Mouse (Mus musculus) adrenal gland, postnatal 4 days (tissue): ENCODE data around the gene Camk1d. TPM values are rescaled to one million over a fixed set of nuclear protein-coding genes. Genes with fewer than 3 reads are reported as not detected.
"Not testable (repeated sequence)": the region's sequence is repeated elsewhere in the genome, so short reads cannot be mapped to it uniquely, and the experiment has no call there.

Experiments
- DNase-seq, 2 experiments: peaks; one replicate each; pipeline ENCODE4 v3.0.0; 2021 to 2022; ENCODE audit warnings: low spot score in 2 of 2, mixed read lengths in 2 of 2
- total RNA-seq, 2 experiments: library from RNA; stranded (reverse); gene quantifications; 2 replicates each; pipeline ENCODE4 v1.2.3; 2021

The Camk1d gene
- total RNA-seq, 2 experiments from 2014 or later = 10.7 to 11.3 TPM

DNA sequence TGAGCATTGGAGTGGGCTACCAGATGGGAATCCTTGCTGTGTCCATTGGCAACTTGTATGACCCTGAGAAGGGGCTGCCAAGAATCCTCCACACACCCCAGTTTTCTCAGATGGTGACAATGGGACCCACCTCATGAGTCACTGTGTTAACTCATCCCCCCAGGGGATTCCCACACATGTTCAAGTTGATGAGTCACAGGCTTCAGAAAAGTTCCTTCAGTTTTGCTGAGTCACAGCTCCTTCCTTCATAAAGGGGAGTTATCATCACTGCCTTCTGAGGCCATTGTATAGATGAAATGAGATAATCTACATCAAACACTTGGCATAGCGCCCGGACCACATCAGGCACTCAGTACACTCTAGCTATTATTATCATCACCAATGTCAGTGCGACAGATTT, 99.4 kb downstream of the Camk1d start:
- DNase-seq = no peak

DNA sequence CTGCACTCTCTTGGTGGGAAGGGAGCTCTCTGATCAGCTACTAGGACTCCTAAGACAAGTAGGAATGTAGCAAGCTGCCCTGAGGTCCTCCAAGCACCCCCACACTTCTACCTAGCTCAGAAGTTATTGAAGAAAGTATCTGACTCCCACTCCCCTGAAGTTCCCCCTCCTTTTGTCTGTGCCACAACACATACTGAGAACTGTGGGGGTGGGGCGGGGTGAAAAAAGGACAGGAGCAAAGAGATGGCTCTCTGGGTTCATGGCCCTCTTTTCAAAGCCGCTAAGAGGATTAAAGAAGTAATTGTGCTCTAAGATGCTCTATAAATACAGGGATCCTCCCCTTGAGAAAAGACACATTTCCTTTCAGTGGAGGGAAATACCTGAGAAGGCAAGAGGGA, 100.0 kb downstream of the Camk1d start:
- DNase-seq = no peak

DNA sequence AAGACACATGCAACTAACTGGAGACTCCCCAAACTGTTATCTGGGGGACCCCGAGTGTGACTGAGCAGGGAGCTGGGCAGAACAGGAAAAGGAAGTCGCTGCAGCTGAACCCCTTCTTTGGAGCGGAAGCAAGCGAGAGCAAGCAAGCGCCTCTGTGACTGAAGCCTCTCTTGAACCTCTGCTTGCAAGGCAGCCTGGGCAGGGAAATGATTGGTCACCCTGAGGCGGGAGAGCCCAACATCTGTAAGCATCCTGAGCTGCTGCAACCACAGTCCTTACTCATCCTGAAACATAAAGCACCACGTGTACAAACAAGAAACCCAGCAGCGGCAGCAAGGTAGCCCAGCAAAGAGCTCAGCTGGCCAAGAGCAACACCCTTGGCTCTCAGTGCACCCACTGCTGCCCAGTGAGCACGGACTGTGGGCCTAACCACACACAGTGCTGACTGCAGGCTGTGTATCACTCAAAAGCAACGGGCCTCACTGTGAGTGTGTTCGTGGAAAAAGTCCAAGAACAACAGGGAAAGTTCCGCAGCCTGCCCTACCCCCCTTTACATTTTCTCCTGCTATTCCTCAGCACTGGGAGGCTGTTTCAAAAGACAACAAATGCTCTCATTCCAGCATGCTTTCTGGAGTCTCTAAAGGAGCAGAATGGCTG, 100.5 kb downstream of the Camk1d start:
- no peak for DNase-seq

DNA sequence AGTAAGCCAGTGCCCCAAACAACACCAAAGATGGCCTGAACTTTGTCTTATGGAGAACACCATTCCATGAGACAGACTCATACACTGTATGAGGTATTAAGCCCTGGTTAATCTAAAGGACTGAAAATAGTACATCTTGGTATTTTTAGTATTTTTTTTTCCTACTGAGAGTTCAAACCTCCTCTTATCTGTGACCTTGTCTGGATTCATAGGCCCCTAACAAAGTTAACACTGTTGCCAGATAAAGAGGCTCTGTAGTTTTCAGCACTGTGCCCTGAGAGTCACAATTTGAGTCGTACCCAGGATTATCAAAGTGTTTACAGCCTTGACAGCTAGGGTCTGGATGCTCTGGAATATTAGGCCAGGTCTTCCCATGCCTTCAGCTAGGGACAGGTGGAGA, 102.7 kb downstream of the Camk1d start:
- no peak for DNase-seq

DNA sequence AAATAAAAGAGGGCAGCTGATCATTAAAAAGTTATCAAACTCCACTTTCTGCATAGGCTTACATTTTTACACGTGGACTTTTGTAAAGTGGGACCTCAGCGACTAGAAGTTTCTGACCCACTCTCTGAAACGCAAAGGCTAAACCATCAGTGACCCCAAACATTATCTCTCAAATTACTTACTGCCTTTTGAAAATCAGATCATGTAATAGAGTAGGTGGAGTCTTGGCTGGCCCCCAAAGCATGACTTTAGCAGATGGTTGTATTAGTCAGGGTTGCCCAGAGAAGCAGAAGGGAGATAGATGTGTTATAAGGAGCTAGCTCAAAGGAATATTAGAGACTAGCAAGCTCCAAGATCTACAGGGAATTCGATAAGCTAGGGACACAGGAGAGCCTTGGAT, 103.8 kb downstream of the Camk1d start:
- no peak for DNase-seq

DNA sequence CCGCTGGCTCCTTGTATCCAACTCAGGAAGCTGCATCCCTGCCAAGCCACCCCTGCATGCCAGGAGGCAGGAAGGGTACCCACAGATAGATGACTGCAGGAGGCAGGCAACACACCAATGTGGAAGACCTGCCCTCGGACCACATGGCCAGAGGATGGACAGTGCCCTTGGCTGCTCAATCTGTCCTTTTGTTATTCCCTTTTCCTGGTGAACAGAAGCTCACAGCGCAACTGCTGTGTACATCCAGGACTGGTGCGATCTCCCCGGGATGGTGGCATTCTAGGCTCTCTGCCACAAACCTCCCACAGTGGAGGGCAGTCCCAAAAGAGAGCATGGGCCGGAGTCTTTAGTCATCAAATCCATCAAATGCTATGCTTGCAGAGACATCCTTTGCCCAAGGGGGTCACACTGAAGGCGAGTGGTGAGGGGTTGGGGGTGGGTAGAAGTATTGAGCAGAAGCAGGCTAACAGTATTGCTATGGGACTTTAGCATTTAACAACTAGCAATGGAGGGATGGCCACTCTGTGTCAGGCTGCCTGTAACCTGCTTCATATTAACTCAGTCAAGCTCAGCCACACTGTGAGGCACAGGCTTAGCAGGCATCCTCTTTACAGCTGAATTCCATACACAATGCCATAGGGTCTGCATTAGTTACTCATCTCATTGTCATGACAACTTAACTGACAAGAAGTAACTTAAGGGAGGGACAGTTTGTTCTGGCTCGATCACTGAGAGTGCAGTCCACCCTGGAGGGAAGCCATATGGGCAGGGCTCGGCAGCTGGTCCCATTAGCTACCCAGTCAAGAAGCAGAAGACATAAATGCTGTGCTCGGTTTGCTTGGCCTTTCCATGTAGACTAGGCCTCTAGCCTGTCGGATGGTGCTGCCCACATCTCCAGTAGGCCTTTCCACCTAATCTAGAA, 106.1 kb downstream of the Camk1d start:
- DNase-seq = no peak

DNA sequence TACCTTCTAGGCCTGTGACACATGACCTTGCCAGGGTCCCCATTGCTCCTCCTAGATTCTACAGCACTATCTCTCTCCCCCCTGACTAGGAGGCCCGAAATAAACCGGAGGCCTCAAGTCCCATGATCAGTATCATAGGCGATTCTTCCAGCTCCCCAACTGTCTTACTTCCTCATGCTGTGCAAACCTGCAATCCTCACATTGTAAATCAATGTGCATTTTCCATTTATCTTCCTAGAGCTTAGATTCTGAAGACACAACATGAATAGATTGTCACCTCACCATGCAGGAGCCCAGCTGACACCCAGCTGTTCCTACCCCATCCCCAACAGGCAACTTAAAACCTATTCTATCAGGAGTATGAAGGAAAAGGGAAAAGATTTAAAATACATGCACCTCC, 108.5 kb downstream of the Camk1d start:
- no peak for DNase-seq

DNA sequence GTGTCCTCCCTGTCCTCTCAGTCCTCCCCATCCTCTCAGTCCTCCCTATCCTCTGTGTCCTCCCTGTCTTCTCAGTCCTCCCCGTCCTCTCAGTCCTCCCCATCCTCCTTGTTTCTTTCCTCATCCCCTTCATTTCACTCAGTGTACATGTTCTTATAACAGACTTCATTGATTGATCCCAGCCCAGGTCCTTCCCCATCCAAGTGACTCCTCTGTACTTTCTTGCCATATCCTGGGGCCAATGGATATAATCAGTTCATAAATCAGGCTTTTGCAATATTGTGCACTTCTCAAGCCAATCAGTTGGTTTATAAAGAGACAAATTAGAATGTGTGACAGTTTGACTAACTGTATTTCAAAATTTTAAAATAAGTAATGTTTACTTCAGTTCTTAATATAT, 112.3 kb downstream of the Camk1d start:
- no peak for DNase-seq

DNA sequence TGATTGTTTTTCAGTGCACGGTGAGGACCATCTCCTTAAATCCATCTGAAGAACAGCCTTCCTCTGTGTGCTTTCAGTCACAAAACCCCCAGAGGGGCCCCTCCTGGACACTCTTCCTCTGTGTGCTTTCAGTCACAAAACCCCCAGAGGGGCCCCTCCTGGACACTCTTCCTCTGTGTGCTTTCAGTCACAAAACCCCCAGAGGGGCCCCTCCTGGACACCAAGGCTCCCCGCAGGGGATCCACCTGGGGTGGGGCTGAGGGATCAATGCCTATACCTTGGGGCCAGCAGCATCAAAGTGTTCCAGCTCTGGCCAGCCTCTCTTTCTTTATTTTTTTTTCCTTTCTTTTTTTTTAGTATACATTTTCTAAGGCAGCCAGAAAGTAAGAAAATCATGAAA, 113.1 kb downstream of the Camk1d start:
- DNase-seq = not testable (repeated sequence)

DNA sequence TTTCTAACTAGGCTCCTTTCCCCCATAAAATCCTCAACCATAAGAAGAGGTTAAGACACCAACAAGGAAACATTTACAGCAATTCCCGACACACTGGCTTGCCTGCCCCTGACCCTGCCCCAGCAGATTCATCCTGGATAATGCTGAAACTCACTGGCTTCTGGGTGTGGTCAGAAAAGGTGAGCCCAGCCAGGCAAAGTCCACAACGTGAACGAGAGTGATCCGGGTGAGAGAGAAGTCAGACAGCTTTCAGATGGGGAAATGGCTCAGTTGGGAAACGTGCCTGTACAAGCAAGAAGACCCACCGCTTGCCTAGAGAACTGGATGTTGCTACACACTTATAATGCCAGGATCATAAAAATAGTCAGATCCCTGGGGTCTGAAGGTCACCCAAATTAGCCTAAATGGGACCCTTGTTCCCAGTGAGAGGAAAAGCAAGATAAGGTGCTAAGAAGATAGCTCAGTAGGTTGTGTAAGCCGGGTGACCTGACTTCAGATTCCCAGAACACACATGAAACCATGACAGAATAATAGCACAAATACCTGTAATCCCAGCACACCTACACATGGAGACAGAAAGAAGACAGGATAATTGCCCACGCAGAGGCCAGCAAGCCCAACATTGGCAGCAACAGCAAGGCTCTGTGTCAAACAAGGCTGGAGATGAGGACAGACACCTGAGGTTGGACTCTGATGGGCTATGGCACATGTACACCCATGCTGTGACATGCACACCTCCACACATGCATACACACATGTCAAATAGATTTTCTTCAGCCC, 113.9 kb downstream of the Camk1d start:
- no peak for DNase-seq

DNA sequence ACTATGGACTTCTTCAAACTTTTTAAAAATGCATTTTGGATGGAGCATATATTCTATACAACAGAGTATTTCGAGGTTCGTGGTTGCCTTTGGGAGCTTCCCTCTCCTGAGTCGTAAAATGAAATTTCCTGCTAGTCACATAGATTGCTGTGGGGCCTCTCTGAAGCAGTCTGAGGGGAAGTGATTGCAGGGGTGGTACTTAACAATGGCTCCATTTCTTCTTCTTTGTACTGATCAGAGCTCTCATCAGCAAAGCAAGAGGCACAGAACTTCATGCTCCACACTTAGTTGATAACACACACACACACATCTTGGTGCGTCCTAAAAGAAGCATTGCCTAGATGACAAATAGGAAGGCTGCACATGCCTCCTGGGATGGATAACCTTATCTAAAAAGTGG, 114.6 kb downstream of the Camk1d start:
- DNase-seq = no peak

DNA sequence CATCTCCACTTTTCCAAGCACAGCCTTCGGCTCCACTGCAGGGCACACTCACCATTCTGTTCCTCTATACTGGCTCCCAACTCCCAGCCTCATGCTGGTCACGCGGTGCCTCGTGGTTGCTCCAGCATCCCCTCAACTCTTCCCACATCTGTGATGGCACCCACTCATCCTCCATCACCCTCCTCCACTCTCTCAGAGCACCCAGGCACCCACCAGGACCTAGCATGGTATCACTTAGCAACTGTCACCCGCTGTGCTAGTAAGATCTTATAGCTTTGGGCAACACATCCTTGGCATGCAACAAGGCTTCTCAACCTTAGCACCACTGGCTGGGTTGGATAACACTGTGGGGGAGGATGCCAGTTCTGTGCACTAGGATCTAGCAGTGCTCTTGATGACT, 115.8 kb downstream of the Camk1d start:
- DNase-seq = no peak

DNA sequence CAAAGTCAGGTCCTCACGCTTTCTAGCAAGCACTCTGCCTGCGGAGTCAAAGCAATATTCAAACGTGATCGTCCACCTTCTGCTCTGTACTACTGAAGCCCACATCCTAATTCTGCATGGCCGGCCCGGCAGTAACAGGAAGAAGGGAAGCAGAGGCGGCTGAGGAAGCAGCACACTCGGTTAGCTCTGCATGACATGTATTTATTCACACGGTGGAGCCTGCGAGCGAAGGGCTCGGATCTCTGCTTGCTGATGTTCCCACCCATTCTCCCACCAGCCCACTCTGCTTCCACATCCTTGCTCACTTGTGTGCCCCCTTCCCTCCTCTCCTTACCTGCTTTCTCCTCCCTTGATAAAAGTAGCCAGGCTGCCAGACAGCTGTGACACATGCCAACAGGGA, 117.4 kb downstream of the Camk1d start:
- DNase-seq = no peak

DNA sequence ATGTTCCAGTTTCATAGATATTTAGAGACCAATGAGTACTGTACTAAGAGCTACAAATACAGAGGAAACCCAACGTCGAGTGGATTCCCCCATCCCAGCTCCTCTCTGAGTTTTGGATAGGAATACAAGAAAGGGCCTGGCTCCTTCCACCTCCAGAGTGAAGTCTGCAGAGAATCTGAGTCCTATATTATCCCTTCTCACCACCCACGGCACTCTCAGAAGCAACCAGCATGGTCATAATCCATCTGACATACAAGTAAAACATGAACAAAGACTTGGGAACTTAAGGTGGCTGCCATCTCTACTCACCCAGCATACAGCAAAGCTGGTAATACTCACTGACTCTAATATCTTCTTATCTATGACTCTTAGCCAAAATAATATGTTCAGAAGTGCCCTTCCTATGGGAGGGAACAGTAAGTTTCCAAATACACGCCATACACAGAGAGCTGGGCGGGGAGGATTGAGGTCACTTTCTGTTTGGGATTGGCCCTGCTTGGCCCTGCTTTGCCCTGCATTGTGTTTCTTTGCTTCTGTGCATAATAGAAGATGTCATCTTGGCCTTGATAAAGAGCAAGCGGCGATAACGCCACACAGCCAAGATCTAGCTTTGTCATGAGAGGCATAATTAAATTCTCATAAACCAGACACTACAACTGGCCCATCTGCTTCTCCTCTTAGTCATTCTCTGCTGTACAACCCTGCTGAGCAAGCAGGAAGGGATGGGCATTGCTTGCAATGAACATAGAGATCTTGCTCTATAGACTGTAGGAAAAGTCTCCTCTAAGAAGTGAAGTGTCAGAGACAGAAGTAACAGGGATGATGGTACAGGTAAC, 118.7 kb downstream of the Camk1d start:
- DNase-seq = no peak

DNA sequence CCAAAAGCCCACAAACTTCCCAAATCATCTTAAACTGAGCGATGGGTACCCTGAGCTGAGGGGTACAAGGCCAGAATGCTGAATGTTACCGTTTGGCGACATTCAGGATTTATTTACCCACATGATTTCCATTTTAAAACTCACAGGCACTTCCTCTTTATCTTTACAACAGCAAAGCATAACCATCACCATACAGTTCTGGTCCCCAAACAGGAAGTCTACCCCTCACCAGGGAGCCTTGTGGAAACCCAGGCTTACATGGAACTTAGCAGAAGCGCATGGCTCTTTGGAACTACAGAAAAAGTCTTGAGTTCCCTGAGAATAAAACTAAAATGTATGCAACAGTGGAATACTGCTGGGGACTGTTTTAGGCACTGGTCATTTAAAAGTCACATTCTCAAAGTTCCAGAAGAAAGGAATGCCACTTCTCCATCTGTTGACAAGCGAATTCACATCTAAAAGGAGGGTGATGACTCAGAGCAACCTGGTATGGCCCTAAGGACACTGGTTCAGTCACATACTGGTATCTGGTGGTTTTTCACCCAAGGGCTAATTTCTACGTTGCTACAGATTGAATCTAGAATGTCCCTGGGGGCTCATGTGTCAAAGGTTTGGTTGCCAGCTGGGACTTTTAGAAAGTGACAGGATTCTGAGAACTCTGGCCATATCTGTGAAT, 121.7 kb downstream of the Camk1d start:
- no peak for DNase-seq

DNA sequence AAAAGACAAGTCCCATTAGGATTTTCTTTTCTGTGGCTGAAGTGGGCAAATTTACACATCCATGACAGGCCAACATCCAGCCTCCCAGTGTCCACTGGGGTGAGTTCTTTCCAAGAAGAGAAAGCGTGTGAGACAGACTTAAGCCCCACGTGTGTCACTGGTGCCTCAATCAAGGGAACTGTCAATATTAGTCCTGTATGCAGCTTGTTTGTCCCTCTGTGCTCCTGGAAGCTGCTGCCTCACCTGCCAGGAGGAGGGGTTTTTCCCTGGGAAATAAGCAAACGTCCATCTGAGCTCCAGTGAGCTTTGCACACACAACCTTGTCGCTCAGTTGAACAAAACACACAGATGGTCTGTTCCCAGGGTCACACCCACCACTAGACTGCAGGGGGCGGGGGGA, 124.2 kb downstream of the Camk1d start:
- DNase-seq = no peak

DNA sequence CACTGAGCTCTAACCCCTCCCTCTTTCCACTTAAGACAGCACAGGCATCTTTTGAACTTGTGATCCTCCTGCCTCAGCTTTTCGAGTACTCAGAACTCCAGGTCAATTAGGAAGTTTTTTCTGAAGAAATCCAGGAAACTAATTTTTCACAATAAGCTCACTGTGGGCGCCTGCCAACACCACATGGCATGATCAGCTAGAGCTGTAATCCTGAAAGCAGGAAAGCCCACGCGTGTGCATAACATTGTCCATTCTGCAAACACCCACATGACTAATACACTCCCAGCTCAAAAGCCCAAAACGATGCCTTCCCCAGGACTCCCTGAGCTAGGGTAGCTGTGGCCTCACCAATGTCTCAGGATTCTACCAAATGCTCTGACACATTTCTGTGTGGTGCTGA, 125.2 kb downstream of the Camk1d start:
- no peak for DNase-seq

DNA sequence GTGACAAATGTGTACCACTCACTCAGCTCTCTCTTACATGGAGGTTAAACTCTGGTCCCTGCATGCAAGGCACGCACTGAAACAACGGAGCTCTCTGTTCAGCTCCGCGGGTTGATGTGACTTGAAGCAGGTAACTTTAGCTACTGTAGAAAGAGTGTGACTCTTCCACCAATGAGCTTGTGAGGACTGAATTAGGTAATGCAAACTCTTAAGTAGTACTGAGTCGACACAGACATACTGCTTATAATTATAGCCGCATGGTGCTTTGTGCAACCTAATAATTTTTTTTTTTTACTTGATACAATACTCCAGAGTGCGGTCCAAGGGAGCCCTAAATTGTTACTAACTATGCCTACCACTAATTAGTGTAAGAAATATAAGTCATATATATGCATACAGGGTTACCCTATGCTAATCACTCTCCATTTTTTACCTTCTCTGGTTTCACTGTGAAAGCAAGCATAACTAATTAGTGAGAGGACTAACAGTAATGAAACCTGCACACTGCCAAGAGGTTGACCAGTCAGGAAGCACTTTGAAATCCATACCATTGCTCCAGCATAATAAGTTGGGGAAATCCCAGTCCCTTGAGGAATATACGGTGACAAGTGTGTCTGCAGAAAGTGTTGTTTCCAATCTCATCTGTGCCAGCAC, 125.9 kb downstream of the Camk1d start:
- no peak for DNase-seq

DNA sequence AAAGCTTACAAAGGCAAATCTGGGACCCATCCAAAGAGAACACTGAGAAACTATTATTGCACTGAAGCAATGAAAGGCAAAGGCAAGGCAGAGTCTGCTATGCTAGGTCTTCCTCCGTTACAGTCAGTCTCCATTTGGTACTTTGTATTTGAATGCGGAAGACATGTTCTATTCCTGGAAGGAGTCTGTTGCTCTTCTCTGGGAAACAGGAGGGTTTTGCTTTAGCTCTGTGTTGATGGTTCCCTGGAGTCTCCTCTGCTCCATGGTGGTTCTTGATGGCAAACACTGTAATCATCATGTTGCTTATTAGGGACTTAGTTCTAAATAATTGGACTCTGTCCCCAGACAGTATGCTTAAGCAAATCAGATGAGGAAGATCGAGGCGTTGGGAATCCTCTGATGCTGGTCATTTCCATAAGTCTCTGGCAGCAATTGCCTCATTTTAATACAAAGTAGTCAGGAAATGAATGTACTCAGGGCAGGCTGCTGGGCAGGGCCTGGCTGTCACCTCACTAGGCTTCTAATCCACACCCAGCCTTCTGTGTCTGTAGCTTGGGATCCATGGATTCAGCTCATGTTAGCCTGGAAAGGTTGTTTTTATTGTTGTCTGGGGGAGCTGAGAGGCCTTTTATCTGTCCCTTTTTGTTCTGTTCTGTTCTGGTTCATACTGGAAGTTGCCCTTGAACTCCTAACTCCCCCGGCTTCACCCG, 129.8 kb downstream of the Camk1d start:
- DNase-seq = no peak
